Mouse (Mus musculus): ENCODE measurements around the gene Fam98c.

GRCm38 (mm10) chr7:29171562-29172097, 15.6 kb upstream of the Fam98c start:
- TF ChIP-seq CTCF (IDR thresholded peaks at IDR 0.05; ENCODE audit: low read depth) (no peak), EP300 (IDR thresholded peaks at IDR 0.05; ENCODE audit: low read depth) (no peak)

All from liver, embryonic 14.5 days (tissue).